Mouse (Mus musculus): ENCODE data around the gene Gm20826.
"Not testable (repeated sequence)": the region's sequence is repeated elsewhere in the genome, so short reads cannot be mapped to it uniquely, and the experiment has no call there.

Gm20826 gene

GRCm38 (mm10) chrY:7638389-7638788, at the start of gene Gm20826:
Gm20826 (minus strand) TSS chrY:7638489.
- not testable (repeated sequence) for DNase-seq (ENCODE audit: low spot score in 2 of 2)
